Mouse (Mus musculus) cerebellum, postnatal 14 days (tissue): ENCODE measurements at regions not wholly inside any gene's neighbourhood (a gene's known extent, or its start where the extent isn't known, plus 50 kb on each side); places are given as distances from the start of the nearest gene placed in this dataset.

Source experiments
- DNase-seq, 2 experiments: peaks; one replicate each; pipeline ENCODE4 v3.0.0; 2021; ENCODE audit warnings: mixed read lengths in 2 of 2

DNA sequence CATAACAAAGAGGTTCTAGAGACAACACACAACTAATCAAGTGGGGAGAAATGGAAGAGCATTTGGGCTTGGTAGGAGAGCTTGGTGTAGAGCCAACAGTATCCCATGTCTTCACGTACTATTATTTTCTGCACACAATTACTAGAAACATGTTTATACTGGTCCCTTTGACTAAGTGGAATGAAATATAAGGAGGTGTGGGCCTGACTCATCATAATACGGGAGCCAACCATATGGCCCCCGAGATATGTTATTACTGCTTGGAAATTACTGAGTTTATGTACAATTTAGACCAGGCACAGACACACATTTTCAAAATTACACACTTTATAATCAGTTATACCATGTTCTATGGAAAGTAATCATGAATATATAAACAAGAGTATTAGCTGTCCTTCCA lies 92.7 kb upstream of the Sash1 start:
- DNase-seq: no peak

DNA sequence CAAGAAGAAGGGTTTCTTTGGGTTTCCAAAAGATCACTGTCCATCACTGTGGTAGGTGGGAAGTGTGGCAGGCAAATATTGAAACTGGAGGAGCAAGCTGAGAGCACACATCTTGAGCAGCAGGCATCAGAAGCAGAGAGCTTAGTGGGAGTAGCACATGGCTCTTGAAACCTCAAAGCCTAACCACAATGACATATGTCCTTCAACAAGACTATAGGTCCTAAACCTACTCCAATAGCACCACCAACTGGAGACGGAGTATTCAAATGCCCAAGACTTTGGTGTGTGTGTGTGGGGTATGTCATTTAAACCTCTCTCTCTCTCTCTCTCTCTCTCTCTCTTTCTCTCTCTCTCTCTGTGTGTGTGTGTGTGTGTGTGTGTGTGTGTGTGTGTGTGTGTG lies 88.1 kb upstream of the Sash1 start:
- no peak for DNase-seq

DNA sequence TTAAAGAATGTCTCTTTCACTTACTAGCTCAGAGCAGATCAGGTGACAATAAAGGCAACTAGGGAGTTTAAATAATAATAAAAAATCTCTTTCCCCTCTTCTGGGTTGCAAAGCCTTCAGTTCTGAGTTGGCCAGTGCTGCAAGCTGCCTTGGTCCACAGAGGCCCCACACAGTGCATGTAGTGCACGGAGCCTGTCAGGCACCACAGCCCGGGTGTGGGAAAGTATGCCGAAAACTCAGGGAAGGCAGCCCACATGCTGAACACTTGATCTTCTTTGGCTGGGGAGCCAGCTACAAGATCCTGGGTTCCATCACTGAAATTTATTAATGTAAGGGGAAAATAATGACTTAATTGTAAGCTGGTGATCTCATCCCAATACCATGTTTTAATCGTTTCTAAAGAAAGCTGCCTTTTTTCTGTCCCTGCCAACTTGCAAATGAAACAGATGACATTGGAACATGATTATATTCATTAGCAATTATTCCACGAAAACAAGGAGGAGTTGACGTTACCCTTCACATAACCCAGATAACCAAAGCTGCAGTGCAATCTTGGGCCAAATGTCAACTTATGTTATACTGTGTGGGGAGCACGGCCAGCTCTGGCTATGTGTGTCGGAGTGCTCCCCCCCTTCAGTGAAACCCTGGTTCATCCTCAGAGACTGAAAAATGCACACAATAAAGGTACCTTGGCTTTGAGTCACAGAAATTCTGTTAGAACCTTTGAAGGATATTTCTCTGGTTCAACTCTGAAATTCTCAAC lies 87.1 kb upstream of the Sash1 start:
- DNase-seq: no peak

DNA sequence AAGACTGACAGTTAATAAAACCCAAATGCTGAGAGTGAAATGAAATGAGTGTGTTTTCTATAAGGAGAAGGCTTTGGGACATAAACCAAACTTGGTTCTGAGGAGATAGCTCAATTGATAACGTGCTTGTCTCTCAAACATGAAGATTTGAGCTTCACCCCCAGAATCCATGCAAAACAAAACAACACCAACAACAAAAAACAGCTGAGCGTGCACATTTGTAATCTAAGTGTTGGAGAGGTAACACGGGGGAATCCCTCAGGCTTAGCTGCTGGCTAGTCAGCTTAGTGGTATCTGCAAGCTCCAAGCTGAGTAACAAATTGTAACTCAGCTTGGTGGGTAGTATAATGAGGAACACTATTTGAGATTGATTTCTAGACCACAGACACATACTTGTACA lies 84.9 kb upstream of the Sash1 start:
- no peak for DNase-seq

DNA sequence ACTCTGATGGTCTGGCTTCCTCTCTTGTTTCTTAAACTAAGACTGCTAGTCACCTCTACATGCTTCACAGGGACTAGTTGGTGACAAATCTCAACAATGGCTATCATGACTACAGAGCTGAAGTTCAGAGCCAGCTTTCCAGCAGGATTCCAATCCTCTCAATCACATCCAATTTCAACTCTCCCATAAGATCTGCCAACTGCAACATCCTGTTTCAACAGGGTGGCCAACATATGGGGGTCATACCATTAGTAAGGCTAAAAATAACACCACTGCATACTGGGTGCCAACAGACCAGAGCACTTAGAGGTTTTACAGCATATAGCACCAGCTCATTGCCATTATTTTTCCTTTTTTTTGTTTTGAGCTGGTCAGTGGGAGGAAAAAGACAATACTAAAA lies 83.7 kb upstream of the Sash1 start:
- DNase-seq: no peak

DNA sequence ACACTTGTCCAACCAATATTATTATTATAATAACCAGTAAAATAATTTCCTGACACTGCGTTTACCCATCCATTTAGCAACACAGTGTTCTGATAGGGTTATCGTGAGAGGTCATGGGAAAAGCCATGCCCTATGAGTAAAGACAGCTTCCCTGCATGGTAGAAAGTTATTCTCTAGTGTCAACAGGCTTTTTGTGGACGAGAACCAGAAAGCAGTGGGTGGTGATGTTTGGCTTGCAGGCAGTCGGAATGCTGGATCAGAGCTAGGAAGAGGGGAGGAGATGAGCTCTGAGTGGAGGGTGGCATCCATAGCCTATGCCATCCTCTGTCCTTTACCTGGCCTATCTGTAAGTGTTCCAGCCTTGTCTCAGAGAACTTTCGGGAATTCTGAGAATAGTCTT lies 83.1 kb upstream of the Sash1 start:
- DNase-seq: no peak

DNA sequence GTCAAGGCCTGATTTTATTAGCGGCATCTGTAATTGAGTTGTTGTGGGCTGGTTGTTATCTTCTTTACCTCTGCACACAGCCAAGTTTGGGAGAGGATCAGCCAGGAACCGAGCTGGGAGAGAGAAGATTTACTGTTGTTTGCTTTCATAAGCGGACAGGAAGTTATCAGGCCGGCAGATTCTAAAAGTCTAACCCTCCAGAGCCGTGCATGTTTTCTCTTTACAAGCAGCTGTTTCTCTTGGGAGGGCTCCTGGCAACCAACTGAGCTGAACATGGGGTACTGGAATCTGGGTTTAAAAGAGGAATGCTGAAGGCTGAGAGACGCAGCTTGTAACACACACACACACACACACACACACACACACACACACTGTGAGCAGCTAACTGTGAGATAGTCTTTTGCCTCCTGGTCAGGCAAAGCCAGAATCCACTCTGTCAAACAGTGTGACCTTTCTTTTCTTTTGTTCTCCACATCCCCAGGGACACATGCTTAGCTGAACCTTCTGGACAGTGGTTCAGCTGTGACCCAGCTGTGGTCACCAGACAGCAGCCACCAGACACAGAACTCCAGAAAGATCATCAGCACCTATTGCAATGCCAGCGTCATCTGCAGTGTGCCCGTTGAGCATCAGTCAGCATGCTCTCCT lies 82.5 kb upstream of the Sash1 start:
- no peak for DNase-seq

DNA sequence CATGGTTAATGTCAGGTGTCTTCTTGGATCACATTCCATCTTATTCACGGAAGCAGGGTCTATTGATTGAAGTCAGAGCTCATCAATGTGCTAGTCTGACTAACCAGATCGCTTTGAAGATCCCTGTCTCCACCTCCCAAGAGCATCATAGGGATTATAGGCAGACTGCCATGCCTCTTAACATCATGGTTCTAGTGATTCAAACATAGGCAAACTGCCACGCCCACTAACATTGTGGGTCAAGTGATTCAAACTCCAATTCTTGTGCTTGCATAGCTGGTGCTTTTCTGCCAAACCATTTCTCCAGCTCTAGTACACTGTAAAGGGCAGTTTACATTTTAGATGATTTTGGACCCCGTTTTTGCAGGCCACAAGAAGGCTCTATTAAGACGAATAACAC lies 77.1 kb upstream of the Sash1 start:
- DNase-seq: no peak

DNA sequence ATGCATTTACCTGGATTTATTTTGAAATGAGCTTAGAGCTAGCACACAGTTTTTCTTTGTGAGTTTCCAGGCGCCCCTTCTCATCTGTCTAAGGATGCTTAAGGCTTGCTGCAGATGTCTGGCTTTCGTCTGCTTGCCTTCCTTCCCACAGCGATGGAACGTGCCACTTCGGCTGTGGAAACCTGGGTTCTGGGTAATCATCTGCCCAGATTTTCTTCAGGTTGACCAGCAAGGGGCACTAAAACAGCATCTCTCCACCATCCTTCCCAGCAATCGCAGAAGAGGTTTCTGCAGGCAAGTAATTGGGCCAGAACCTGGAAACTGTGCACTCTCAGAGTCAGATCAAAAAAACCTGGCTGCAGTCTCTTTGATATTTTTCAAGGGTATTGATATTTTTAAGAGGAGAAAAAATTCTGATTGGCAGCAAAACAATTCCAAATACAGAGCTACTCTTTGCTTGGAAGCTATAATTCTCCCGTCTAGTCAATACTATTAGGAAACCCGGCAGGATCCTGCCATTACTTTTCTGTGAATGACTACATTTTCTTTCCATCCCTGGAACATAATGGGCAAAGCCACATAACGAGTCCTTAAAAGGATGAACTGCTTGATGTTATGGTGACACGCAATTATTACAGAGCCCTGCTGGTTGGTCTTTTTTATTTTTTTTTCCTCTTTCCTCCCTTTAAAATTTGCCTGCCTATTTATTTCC lies 75.2 kb upstream of the Sash1 start:
- DNase-seq: no peak

DNA sequence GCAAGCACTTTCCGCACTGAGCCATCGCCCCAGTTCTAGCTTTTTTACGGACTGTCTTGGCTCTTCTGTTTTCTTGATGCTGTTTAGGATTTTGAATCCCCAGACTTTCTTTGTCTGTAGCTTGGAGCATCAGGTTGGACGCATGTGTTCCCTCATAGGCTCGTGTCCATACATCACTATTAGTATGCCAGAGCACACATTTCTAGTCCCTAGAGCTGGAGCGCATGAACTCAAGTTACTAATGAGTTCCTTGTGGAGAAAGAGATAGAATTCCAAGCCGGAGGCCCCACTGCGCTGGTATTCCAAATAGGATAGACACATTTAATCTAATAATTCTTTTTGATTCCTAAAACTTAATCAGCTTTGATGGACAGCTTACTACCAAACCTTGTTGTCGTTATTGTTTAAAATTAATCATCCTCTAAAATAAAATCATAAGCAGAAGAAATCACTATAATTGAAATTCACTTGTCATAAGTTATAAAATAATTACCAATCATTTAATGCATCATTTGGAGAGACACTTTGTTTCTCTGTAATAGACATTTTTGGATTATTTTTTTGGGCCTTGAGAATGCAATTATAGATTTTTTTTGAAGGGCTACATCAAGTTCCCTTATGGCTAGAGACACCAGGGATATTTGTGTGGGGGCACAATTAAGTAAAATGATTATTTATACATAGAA lies 74.5 kb upstream of the Sash1 start:
- DNase-seq: no peak

DNA sequence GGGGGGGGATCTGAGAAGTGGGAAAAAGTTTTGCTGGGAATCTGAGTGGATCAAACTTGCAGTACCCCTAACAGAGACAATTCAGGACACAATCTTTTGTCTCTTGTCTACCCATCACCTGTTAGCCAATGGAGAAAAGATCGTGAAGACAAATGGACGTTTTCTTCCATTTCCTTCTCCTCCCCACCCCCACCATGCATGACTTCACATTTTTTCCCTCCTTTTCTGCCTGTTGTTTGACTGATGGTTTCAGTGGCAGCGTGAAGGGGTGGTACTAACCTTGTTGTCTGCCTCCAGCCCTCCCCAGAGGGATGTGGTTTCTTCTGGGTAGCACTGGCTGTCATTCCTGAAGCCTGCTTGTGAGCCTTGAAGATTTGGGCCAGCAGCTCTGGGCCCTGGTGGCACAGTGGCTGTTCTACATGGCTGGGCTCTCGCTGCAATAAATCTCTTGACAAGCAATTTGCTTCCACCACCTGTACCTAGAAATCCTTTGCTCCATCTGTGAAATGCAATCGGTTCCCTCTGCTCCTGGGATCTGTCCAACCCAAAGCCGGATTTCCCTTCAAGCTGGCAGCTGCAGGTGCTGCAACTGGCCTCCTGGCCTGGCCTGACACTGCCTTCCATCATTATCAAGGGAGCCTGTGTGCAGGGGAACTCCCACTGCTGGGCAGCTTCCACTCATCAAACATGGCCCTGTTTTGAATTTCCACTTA lies 69.8 kb upstream of the Sash1 start:
- peak; percentile 68 to 81 for DNase-seq

DNA sequence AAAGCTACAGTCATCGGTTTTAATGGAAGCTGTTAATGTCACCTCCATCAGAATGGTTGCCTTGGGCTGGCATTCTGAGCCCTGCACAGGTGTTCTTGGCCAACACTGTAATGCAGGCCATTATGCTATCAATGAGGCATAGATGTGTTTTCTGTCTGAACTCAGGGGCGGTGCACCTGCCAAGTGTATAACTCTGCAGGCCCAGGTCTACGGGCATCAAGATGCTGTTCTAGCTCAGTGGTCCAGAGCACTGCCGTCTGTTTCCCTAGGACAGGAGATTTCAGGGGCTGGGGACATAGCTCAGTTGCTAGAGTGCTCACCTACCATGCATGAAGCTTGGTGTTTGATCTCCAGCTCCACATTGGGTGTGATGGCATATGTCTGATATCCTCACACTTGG lies 68.1 kb upstream of the Sash1 start:
- DNase-seq: no peak

DNA sequence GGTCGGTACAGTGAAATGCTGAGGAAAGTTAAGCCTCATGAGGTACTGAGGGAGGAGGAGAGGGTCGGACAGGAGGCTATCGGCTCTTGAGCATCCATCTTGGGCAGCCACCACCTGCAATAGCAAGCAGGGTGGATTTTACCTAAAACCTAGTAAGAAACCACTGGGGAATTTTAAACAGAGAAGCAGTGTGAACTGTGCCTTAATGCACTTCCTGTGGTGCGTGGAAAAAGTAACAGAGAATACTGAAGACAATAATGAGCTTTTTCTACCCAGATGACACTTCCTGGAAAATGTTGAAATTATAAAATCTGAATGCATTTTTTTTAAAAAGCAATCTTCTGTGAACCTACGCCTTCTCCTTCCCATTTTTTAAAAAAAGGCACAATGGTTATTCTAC lies 67.1 kb upstream of the Sash1 start:
- no peak for DNase-seq

DNA sequence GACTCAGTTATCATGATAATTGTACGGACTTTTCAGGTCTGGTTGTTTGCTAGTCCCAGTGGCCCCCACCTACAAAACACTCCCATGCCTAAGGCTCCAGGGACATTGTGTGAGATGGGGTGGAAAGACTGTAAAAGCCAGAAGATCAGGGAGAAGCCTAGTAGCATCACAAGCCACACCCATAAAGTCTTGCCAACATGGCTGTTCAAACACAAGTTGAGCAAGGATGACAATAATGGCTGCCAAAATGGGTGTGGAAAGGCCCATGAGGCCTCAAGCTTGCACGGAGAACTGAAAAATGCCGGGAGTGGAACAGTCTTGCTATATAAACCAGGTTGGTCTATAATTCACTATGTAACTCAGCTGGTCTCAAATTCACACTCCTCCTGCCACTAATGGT lies 66.1 kb upstream of the Sash1 start:
- no peak for DNase-seq

DNA sequence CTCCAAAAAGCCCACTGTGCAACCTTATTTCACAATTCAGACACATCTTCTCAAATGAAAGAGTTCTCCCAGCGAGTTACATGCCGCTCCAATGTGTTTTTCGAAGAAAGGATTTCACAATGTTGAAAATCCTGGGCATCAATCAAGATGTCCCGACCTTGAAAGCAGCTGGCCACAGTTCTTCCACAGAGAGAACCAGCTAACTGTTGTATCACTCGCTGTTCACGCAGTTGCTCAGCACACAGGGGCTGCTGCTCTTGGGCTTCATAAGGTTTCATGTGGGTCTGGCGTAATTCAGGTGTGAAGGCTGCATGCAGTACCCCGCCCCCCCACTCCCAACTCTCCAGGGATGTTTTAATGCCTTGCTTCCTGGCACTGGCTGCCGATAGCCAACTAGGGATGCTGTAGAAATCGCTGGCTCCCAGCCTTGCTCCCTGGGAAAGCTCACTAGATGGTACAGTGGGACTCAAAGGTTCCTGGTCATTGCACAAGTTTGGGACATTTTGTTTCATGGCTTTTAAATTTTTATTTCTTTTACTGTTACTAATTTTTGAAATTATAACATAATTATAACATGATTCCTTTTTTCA lies 65.5 kb upstream of the Sash1 start:
- no peak for DNase-seq

DNA sequence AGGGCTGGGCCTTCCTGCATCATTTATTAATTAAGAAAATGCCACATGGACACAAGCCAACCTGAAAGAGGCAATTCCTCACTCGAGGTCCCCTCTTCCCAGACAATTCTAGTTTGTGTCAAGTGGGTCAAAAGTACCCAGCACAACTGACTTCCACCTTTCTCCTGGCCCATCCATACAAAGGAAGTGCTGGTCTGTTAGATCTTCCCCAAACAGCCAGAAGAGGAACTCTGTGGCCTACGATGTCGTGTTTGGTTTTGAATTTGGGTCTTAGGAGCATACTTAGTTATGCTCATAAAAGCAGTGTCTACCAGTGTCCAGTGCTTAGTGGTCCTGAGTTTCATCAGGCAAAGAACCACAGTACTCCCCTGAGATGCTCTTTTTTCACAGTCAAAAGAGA lies 62.4 kb upstream of the Sash1 start:
- no peak for DNase-seq

DNA sequence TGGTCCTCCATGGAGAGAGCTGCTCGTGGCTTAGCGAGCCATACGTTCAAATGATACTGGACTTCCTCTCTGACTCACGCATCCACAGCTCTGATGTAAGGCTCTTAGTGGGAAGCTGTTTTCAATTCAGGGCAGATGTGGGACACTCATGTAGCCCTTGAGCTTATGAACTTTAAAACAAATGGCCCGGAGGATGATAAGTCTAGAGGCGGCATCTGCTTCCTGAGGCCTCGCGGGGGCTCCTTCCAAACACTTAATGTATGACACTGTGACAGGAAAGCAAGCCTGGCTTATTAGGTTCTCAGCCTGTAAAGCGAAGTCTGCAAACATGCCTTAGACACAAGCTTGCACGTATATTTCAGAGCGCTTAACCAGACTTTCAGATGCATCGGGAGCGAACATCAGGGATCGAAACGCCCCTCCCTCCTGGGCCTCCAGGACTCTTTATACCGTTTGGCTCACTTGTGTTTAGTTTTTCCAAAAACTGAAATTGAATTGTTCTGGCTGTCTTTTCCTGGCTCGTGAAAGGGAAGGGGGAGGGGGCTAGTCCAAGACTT lies 59.4 kb upstream of the Sash1 start:
- no peak for DNase-seq

DNA sequence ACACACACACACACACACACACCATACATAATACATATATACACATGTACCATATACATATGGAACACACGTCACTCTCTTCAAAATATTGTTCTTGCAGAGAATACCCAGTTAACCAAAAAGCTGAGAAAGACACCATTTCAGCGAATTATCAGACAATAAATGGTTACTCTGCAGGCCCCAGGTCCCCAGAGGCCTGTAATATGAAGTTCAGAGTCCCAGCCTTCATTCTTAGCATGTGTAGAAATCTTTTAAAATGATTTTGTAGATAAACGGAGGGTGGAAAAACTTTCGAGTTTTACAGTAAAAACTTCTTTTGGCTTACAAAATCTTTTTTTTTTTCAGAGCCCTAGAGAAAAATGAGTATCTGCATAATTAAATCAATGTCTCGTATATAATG lies 58.7 kb upstream of the Sash1 start:
- DNase-seq: no peak

DNA sequence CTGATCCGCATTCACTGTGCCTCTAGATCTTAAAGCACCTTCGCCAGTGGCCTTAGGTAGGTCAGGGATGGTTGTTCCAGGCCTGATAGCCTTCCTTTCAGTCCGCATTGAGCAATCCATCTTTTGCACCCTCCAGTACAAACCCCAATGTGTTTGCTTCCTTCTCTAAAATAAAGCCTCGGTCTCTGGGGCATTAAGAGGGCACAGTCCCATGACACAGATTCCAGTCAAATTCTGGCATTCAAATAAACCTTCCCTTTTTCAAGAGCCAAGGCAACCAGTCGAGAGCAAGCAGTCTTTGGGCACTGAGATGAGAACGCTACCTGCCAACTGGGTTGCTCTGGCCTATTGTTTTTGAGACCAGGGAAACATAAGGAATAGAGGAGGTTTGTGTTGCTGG lies 57.8 kb upstream of the Sash1 start:
- no peak for DNase-seq

DNA sequence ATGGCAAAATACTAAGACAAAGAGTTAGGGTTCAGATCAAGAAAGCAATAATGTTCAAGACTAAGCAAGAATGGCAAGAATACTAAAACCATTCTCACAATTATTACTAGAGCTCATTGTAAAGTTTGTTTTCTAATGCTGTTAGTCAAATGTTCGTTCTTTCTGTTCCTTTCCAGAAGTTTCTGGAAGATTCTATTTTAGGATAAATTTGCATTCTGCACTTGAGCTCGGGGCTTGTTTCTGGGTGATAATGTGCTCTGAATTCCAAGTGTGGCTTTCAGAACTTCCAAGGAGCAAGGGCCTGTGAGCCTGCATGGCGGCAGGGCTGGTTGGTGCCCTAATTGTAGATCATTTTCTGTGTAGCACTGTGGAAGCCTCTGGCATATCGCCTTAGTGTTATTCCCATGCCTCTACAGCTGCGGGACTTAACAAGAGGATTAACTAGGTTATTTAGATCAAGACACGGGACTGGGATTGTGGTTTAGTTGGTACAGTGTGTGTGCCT lies 57.1 kb upstream of the Sash1 start:
- no peak for DNase-seq

DNA sequence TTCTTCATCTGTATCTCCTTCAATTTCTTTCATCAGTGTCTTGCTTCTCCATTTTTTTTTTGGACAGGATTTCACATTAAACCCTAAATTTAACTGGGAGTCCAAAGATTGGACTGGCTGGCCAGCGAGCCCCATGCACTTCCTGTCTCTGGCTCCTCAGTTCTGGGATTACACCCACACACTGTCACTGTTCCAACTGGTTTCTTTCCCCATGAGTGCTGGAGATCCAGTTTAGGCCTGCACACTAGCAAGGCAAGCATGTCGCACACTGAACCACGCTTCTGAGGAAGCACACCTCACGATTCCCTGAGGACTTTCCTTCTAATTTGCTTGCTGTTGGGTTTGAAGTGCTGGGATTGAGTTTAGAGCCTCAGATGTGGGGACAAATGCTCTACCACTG lies 50.5 kb upstream of the Sash1 start:
- no peak for DNase-seq
